Mouse (Mus musculus) testis, adult 2 months (tissue): ENCODE data around the gene Tfap2a. TPM values are rescaled to one million over a fixed set of nuclear protein-coding genes. Genes with fewer than 3 reads are reported as not detected.

Source experiments
- H3K27ac ChIP-seq: fragments of 200-500 bp; 2 replicates; pipeline ENCODE4 v1.5.1; 2012; ENCODE audit warnings: low read depth, low read length; ENCODE audit not compliant: control insufficient read depth, insufficient read depth
- H3K27me3 ChIP-seq: fragments of 200-500 bp; 2 replicates; pipeline ENCODE4 v1.6.1; 2012; ENCODE audit warnings: mild to moderate bottlenecking, low read length, moderate library complexity; ENCODE audit not compliant: control insufficient read depth, insufficient read depth
- H3K36me3 ChIP-seq: fragments of 200-500 bp; 2 replicates; pipeline ENCODE4 v1.6.1; 2012; ENCODE audit warnings: mild to moderate bottlenecking, low read length; ENCODE audit not compliant: control insufficient read depth, insufficient read depth
- H3K4me1 ChIP-seq: fragments of 200-500 bp; 2 replicates; pipeline ENCODE4 v1.6.1; 2012; ENCODE audit warnings: low read length; ENCODE audit not compliant: control insufficient read depth, insufficient read depth
- H3K4me3 ChIP-seq: fragments of 200-500 bp; 2 replicates; pipeline ENCODE4 v1.5.1; 2012; ENCODE audit warnings: low read depth, mild to moderate bottlenecking, low read length, moderate library complexity, mixed read lengths; ENCODE audit not compliant: control insufficient read depth
- CTCF ChIP-seq: fragments of 200-500 bp; IDR thresholded peaks from 2 replicates; pipeline ENCODE4 v1.5.1; 2012; ENCODE audit warnings: low read depth, mild to moderate bottlenecking, inconsistent platforms, low read length, moderate library complexity; ENCODE audit not compliant: control insufficient read depth, insufficient read depth, insufficient replicate concordance
- POLR2A ChIP-seq: fragments of 200-500 bp; IDR thresholded peaks from 2 replicates; pipeline ENCODE4 v1.6.1; 2012; ENCODE audit warnings: low read depth, mild to moderate bottlenecking, inconsistent platforms, low read length, moderate library complexity; ENCODE audit not compliant: control insufficient read depth
- polyA plus RNA-seq: library from polyadenylated mRNA; depleted of rRNA; stranded (reverse); fragments of >200 nt; gene quantifications from 2 replicates; pipeline ENCODE4 v1.2.3, GENCODE M21; 2012

Gene Tfap2a
- polyA plus RNA-seq, 1 experiment = 0.23 TPM

- no peaks in the 10 kb centered on the region; the same call in 1 of the 2 replicates for H3K27me3 ChIP-seq
- H3K4me1 ChIP-seq = no peaks in the 10 kb centered on the region
- H3K4me3 ChIP-seq = no peak overlapping the region
- no peak overlapping the region for H3K27ac ChIP-seq
- TF ChIP-seq CTCF (no peak), POLR2A (no peak)
- H3K36me3 ChIP-seq = no peaks in the 10 kb centered on the region
These were observed 10.8 kb upstream of the Tfap2a start for GRCm38 (mm10) chr13:40748785-40749602.

GRCm38 (mm10) chr13:40744111-40744805, 6.1 kb upstream of the Tfap2a start:
- Histone ChIP-seq H3K36me3 (no peaks in the 10 kb centered on the region), H3K27me3 (no peaks in the 10 kb centered on the region; the same call in 1 of the 2 replicates), H3K4me3 (no peak overlapping the region), H3K4me1 (no peaks in the 10 kb centered on the region; the same call in 1 of the 2 replicates), H3K27ac (no peak overlapping the region)
- TF ChIP-seq CTCF = no peak
- TF ChIP-seq POLR2A = no peak

GRCm38 (mm10) chr13:40743221-40743620, 5.0 kb upstream of the Tfap2a start:
- TF ChIP-seq CTCF (no peak), POLR2A (no peak)
- H3K27ac ChIP-seq = no peak overlapping the region
- peaks cover 2% of the 10 kb centered on the region for H3K27me3 ChIP-seq
- no peak overlapping the region for H3K4me3 ChIP-seq
- no peaks in the 10 kb centered on the region for H3K36me3 ChIP-seq
- H3K4me1 ChIP-seq = peaks cover 2% of the 10 kb centered on the region; the same call in 1 of the 2 replicates

- TF ChIP-seq POLR2A (no peak), CTCF (no peak)
- Histone ChIP-seq H3K27ac (no peak overlapping the region), H3K36me3 (no peaks in the 10 kb centered on the region), H3K27me3 (peaks cover 8% of the 10 kb centered on the region), H3K4me3 (no peak overlapping the region), H3K4me1 (peaks cover 6% of the 10 kb centered on the region; the same call in 1 of the 2 replicates)
These were observed 3.8 kb upstream of the Tfap2a start for GRCm38 (mm10) chr13:40741841-40742550.

GRCm38 (mm10) chr13:40741436-40741835, 3.3 kb upstream of the Tfap2a start:
- H3K27me3 ChIP-seq = peaks cover 8% of the 10 kb centered on the region
- no peak overlapping the region for H3K27ac ChIP-seq
- no peaks in the 10 kb centered on the region for H3K36me3 ChIP-seq
- TF ChIP-seq POLR2A (no peak), CTCF (no peak)
- peaks cover 6% of the 10 kb centered on the region; the same call in 1 of the 2 replicates for H3K4me1 ChIP-seq
- H3K4me3 ChIP-seq = no peak overlapping the region

- Histone ChIP-seq H3K4me1 (peaks cover 6% of the 10 kb centered on the region; the same call in 1 of the 2 replicates), H3K27ac (no peak overlapping the region), H3K27me3 (peaks cover 8% of the 10 kb centered on the region), H3K36me3 (no peaks in the 10 kb centered on the region), H3K4me3 (no peak overlapping the region)
- TF ChIP-seq POLR2A (no peak), CTCF (no peak)
These were observed 2.7 kb upstream of the Tfap2a start for GRCm38 (mm10) chr13:40740727-40741360.
